Mouse (Mus musculus) liver, postnatal 0 days (tissue): ENCODE measurements around the gene Plxna2.

ENCODE experiments used
- CTCF ChIP-seq: sonication (generic); IDR thresholded peaks from 2 replicates; pipeline ENCODE4 v1.5.1; 2016; ENCODE audit warnings: antibody characterized with exemption, low read depth
- EP300 ChIP-seq: IDR thresholded peaks from 2 replicates; pipeline ENCODE4 v1.6.1; 2016; ENCODE audit warnings: antibody characterized with exemption, low read depth, mild to moderate bottlenecking

DNA sequence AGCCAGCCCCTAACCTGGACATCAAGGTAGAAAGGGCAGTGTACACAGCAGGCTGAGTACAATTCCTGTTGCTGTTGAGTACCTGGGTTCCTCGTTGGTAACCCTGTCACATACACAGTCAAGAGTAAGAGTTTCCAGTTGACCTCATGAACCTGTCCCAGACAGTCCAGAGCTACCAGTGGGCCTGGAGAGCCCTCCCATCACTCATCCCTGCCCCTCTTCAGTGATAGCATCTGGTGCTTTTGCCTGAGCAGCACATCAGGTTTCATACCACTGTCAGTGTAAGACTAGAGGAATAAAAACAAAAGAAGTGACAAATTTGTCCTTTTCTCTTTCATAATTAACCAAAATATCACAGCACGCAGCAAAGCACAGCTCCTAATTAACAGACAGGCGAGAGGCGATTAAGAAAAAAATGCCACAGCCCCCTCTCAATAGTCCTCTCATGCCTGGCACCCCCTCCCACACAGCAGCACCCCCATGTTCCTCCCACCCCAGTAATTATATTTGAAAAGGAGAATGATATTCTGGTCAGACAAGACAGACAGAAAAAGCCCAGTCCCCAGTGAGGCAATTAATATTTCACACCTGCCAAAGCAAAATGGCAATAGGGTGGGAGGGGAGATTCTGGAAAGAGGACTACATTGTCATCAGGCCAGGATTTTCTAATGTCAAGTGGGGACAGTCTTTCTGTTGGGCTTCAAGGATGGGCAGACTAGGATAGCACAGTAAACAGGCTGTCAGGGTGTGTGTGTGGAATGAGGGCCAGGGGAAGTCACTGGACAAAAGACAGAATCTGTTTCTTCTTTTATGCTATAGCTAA is 233.4 kb downstream of the Plxna2 start:
- TF ChIP-seq CTCF (no peak), EP300 (no peak)
